Mouse (Mus musculus): ENCODE results near the gene F11. TPM values are rescaled to one million over a fixed set of nuclear protein-coding genes. Genes with fewer than 3 reads are reported as not detected.

F11 gene
- polyA plus RNA-seq (2017; shearing (Covaris generic)), result not detected

DNA sequence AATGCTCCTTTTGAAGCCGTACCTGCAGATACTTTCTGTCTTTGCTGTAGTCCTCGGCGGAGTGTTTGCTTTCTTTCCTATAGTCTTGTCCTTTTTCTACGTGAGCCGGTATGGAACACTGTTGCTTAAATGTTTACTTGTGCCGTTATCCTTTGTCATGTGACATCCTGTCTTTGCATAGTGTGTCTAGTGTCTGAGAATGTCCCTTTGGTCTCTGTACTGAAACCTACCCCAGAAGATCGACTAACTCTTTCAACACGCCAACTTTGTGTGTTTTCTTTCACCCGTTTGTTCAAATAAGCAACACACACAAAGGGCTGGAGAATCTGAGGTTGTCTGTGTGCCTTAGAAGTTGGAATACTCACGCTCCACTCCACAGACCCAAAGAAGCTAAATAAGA lies at the start of gene F11:
Gene F11, minus strand, starts transcription at position 112 of the 400 bp plus-strand sequence.

DNA sequence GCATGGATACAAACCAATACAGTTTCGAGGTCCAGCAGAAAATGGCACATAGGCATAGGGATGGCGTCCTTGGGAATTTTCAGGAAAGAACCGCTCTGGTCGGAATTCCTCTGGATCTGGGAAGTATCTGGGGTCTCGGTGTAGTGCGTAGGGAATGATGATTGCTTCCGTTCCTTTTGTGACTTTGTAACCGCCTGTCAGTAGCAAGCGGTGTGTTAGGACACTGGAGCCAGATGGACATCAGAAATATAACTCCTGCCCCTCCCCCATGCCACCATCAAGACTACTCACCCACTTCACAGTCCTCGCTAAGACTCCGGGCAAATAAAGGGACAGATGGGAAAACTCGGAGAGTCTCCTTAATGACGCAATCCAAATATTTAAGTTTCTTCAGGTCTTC lies 46.5 kb upstream of the F11 start, which contains the start of gene Gm45753:
Gene Gm45753, minus strand, starts transcription at position 101 of the 400 bp plus-strand sequence.

DNA sequence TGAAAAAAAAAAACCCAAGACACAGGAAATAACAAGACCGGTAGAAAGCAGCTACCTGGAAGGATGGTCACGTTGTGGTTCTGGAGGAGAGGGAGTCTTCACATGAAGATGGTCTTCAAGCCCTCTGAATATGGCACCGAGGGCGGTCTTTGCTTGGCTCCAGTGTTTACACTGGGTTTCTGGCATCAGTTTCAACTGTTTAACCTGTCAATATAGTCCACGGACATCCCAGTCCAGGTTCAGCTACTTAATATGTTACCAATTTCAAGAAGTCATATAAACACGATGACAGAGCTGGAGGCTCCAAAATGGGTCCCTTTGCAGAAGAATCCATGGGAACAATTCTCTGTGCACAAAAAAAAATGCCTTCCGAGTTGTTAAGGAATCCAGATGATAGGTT lies 32.9 kb upstream of the F11 start, which contains the start of gene Klkb1:
Gene Klkb1, minus strand, starts transcription at position 173 of the 400 bp plus-strand sequence.

Other genes starting within 250 kb of the F11 start
- not detected for gene Mtnr1a, start 192.9 kb downstream of the F11 start, polyA plus RNA-seq (2017; shearing (Covaris generic))
- gene Klkb1, start 32.8 kb upstream of the F11 start, polyA plus RNA-seq (2017; shearing (Covaris generic)), result 0.12 TPM
- not detected for gene Gm45753, start 46.4 kb upstream of the F11 start, polyA plus RNA-seq (2017; shearing (Covaris generic))
- gene Cyp4v3, start 71.2 kb upstream of the F11 start, polyA plus RNA-seq (2017; shearing (Covaris generic)), result 20.2 TPM
- not detected for gene Fam149a, start 120.3 kb upstream of the F11 start, polyA plus RNA-seq (2017; shearing (Covaris generic))
- 0.32 TPM for gene Tlr3, start 149.0 kb upstream of the F11 start, polyA plus RNA-seq (2017; shearing (Covaris generic))
- 0.22 TPM for gene Sorbs2, start 245.8 kb upstream of the F11 start, polyA plus RNA-seq (2017; shearing (Covaris generic))

Data from CD4-positive, CD25-positive, alpha-beta regulatory T cell, adult 9 weeks (primary cell).